Mouse (Mus musculus): ENCODE results near the gene Dera.
"Not testable (repeated sequence)": the region's sequence is repeated elsewhere in the genome, so short reads cannot be mapped to it uniquely, and the experiment has no call there.

GRCm38 (mm10) chr6:137708726-137709405 is 45.5 kb upstream of the Dera start:
- TF ChIP-seq MYOD1 (IDR thresholded peaks at IDR 0.05; ENCODE audit: control insufficient read depth in 1 of 3, insufficient read length in 2 of 3, low read depth in 2 of 3); POLR2A (IDR thresholded peaks at IDR 0.05; ENCODE audit: insufficient read length, low read depth); REST (IDR thresholded peaks at IDR 0.05; ENCODE audit: insufficient read depth, insufficient read length); TCF12 (IDR thresholded peaks at IDR 0.05; ENCODE audit: insufficient read depth, poor library complexity, severe bottlenecking); E2F4 (IDR thresholded peaks at IDR 0.05; ENCODE audit: insufficient read depth): not testable (repeated sequence)
